Mouse (Mus musculus): Measurements from ENCODE around the gene Ift88.

GRCm38 (mm10) chr14:57537261-57538015 is 113.6 kb downstream of the Ift88 start:
- no peak for TF ChIP-seq POLR2A (IDR thresholded peaks at IDR 0.05; ENCODE audit: low read depth, low read length)
- TF ChIP-seq CTCF (IDR thresholded peaks at IDR 0.05; ENCODE audit: extremely low read depth, insufficient read length, insufficient replicate concordance, low read depth, low read length): no peak
